Mouse (Mus musculus): ENCODE results near the gene Lrrc23. TPM values are rescaled to one million over a fixed set of nuclear protein-coding genes. Genes with fewer than 3 reads are reported as not detected.
A peak's percentile ranks its signal among the peaks of the same experiment; 100 is the strongest.

Lrrc23 gene
- polyA plus RNA-seq, 1 experiment from 2014 or later: 4.8 TPM

DNA sequence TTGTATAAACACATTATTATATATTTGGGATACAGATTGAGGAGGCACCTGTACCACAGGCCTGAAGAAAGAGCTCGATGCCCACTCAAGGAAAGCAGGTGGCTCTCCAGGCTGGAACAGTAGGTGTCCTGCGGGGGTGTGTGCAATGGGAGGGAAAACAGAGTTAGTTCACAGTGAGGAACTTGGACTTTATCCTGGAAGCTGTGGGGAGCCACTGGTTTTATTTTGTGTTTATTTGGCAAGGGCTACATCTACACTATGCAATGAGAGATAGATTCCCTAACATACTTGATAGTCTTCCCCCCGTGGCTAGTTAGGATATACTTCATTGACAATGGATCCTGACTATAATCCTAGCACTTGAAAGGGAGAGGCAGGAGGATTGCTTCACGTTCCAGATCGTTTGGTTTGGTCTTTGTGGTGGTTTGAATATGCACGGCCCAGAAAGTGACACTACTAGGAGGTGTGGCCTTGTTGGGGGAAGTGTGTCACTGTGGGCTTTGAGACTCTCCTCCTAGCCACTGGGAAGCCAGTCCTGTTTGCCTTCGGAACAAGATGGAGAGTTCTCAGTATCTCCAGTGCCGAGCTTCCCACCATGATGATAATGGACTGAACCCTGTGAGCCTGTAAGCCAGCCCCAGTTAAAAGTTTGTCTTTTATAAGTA lies 7.4 kb upstream of the Lrrc23 start:
- Histone ChIP-seq H3K9me3 (no peaks in the 10 kb centered on the region), H3K36me3 (no peaks in the 10 kb centered on the region), H3K4me3 (no peak overlapping the region), H3K9ac (no peak overlapping the region), H3K4me2 (no peak overlapping the region), H3K4me1 (replicated peaks) (no peaks in the 10 kb centered on the region), H3K27me3 (no peaks in the 10 kb centered on the region), H3K27ac (replicated peaks) (no peak overlapping the region)
- no peak for ATAC-seq (ENCODE audit: low FRiP score, low read depth)
- 51% methylated on average over 8 of the region's 8 CpGs for WGBS

DNA sequence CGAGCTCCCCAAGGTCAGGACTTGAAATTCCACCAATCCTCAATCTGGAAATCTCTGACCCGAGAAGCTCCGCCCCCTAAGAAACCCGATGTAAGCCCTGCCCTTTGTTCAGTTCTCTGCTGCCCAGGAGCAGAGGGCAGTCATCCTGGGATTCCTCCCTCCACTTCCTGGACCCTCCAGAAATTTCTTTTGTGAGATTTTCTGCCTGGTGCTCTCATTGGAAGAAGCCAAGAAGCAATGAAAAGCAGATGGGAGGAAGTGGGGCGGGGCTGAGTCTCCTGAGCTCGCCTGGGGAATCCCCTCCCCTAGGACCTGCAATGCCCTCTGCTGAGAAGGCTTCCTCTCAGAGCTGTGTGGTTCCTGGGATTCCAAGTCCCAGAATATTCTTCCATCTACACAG lies 2.9 kb upstream of the Lrrc23 start:
- Histone ChIP-seq H3K36me3 (no peaks in the 10 kb centered on the region), H3K9me3 (no peaks in the 10 kb centered on the region), H3K27me3 (no peaks in the 10 kb centered on the region), H3K4me2 (no peak overlapping the region), H3K9ac (no peak overlapping the region), H3K4me3 (no peak overlapping the region), H3K27ac (replicated peaks) (no peak overlapping the region), H3K4me1 (replicated peaks) (peaks cover 11% of the 10 kb centered on the region)
- 27% methylated on average over 6 of the region's 6 CpGs for WGBS
- ATAC-seq (ENCODE audit: low FRiP score, low read depth): no peak

DNA sequence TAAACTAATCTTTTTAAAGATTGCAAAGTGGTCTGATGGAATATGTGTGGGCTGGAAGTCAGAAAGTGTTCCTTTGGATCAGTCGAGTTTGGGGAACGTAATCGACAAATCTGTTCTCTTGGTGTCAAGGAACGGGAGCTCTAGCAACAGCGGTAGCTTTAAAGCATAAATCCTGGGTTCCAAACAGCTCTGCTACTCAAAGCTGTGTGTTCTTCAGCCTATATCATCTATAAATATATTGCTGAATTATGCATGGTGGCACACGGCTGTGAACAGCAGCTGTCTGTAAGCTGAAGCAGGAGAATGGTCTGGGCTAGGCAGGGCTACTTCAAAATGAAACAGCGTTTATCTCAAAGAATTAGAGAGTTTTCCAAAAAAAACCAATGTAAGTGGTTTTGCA lies 1.4 kb upstream of the Lrrc23 start:
- no peak overlapping the region for H3K9ac ChIP-seq
- H3K4me2 ChIP-seq: no peak overlapping the region

DNA sequence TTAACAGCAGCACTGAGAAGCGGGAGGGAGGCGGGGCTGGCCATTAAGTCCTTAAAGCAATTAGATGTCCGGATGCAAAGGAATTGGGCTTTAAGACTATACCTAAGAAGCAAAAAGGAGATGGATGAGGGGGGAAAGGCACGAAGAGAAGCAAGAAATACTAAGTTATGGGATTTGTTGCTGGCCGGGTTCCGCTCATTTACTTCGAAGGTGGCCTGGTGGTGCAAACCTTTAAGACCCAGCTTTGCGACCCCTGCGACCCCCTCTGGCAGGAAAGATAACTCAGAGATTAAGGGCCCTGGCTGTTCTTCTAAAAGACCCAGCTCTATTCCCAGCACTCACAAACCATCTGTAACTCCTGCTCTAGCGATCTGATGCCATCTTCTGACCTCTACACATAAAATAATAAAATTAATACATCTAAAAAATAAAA lies 473 bp upstream of the Lrrc23 start:
- no peaks in the 10 kb centered on the region for H3K9me3 ChIP-seq
- 2% methylated on average over 10 of the region's 10 CpGs for whole genome bisulfite sequencing
- ATAC-seq (ENCODE audit: low FRiP score, low read depth): peak; percentile 20; the same call in 1 of the 2 replicates
- H3K4me3 ChIP-seq: peak overlapping the region; percentile 38
- peak overlapping the region; percentile 65 for H3K4me2 ChIP-seq
- peak overlapping the region; percentile 23 for H3K9ac ChIP-seq
- H3K27me3 ChIP-seq: no peaks in the 10 kb centered on the region
- H3K27ac ChIP-seq (replicated peaks): peak overlapping the region; percentile 29; the same call in 1 of the 2 replicates
- peaks cover 11% of the 10 kb centered on the region for H3K4me1 ChIP-seq (replicated peaks)
- no peaks in the 10 kb centered on the region for H3K36me3 ChIP-seq

More for the DNA sequence above, 1.4 kb upstream of the Lrrc23 start:
- Histone ChIP-seq H3K4me1 (replicated peaks) (peaks cover 11% of the 10 kb centered on the region), H3K9me3 (no peaks in the 10 kb centered on the region), H3K27me3 (no peaks in the 10 kb centered on the region), H3K36me3 (no peaks in the 10 kb centered on the region), H3K4me3 (no peak overlapping the region), H3K27ac (replicated peaks) (no peak overlapping the region)
- no peak for ATAC-seq (ENCODE audit: low FRiP score, low read depth)
- 90% methylated on average over 7 of the region's 7 CpGs for WGBS

DNA sequence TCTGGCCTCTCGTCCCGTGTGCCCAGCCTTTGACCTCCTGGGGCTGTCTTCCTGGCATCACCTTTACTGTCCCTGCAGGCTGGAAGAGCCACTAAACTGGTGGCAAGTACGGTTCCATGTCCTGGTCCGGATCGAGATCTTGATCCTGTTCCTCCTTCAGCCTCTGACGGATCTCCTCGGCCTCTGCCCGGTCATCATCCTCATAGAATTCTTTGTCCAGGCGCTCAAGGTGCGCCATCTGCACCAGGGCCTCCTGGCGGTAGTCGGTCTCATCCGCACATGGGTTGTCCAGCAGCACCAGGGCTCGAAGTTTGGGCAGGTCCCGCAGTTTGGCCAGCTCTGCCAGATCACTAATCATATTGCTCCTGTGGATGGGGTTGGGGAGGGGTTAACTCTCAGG lies 9.0 kb downstream of the Lrrc23 start:
- no peaks in the 10 kb centered on the region for H3K36me3 ChIP-seq
- ATAC-seq (ENCODE audit: low FRiP score, low read depth): no peak
- no peaks in the 10 kb centered on the region for H3K9me3 ChIP-seq
- H3K27ac ChIP-seq (replicated peaks): no peak overlapping the region
- no peak overlapping the region for H3K4me2 ChIP-seq
- no peaks in the 10 kb centered on the region for H3K27me3 ChIP-seq
- 89% methylated on average over 15 of the region's 15 CpGs for WGBS
- peaks cover 34% of the 10 kb centered on the region for H3K4me1 ChIP-seq (replicated peaks)
- H3K4me3 ChIP-seq: no peak overlapping the region
- no peak overlapping the region for H3K9ac ChIP-seq

DNA sequence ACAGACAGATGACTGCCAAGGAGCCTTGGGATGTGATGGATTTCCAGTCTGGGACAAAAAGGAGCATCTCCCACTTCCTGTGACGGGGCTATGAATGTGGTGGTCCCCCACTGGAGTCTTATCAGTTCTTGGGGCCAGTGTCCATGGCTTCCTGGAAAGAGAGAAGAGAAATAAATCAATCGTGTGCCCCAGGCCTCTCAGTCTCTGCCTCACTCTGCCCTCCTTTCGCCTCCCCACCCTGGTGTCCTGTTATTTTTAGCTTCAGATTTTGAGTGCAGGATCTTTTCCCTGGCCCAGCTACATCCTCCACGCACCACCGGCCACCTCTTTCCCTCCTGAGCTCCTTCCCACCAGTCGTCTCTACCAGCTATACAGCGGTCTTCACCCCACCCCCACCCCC lies 9.5 kb downstream of the Lrrc23 start:
- no peaks in the 10 kb centered on the region for H3K9me3 ChIP-seq
- H3K27ac ChIP-seq (replicated peaks): peak overlapping the region; percentile 81; the same call in 1 of the 2 replicates
- WGBS: 67% methylated on average over 7 of the region's 7 CpGs
- H3K36me3 ChIP-seq: no peaks in the 10 kb centered on the region
- H3K27me3 ChIP-seq: no peaks in the 10 kb centered on the region
- H3K4me2 ChIP-seq: peak overlapping the region; percentile 80
- peak overlapping the region; percentile 78 for H3K9ac ChIP-seq
- no peak for ATAC-seq (ENCODE audit: low FRiP score, low read depth)
- peaks cover 34% of the 10 kb centered on the region for H3K4me1 ChIP-seq (replicated peaks)
- peak overlapping the region; percentile 62 for H3K4me3 ChIP-seq

DNA sequence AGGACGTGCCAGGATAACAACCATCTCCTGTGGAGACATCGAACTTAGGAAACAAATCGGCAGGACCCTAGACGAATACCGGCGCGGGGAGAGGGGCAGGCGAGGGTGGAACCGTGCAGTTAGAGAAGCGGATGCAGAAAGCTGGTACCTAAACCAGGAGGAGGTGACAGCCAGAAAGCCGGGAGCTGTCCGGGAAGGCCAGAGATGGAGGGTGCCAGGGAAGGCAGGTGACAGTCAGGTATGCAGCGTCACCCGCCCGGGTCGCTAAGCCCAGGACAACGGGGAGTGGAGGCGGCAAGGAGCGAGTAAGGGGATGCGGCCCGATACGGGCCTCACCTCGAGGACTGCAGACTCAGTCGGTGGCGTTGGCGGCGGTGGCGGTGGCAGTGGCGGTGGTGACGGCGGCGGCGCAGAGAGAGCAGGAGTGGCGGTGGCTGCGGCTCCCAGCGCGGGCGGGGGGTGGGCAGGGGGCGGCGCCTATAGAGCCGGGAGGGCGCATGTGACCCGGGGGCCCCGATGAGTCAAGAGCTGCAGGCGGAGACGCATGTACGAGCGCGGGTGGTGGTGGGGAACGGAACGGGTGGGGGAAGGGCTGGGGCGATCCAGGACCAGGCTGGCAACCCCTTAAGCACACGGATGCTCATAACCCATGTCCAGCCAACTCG lies 10.3 kb downstream of the Lrrc23 start, which contains the start of gene Eno2:
Gene Eno2, minus strand, starts transcription at position 573 of the 665 bp plus-strand sequence.
- H3K36me3 ChIP-seq: no peaks in the 10 kb centered on the region
- H3K9me3 ChIP-seq: no peaks in the 10 kb centered on the region
- H3K9ac ChIP-seq: peak within 1 kb of the TSS; percentile 78
- ATAC-seq (ENCODE audit: low FRiP score, low read depth): peak; percentile 84
- H3K27ac ChIP-seq (replicated peaks): peak within 1 kb of the TSS; percentile 81
- peak within 1 kb of the TSS; percentile 62 for H3K4me3 ChIP-seq
- no peaks in the 10 kb centered on the region for H3K27me3 ChIP-seq
- H3K4me2 ChIP-seq: peak within 1 kb of the TSS; percentile 80
- H3K4me1 ChIP-seq (replicated peaks): peaks cover 34% of the 10 kb centered on the region
- WGBS: under 1% methylated on average over 51 of the region's 54 CpGs

DNA sequence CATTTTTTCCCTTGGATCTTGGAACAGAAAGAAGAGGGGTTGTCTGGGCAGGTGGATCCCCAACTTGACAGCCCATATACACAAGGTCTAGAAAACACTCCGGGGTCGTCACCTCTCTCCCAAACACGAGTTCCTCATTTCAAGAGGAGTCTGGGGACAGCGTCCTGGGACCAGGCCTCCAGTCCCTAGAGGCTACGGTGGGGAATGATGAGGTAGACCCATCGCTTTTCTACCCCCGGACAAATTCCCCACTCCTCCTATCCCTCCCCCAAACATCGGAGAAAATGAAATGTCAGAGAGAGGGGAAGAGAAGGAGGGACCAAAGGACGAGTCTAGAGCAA lies 10.9 kb downstream of the Lrrc23 start:
- Histone ChIP-seq H3K9me3 (no peaks in the 10 kb centered on the region), H3K27ac (replicated peaks) (peak overlapping the region; percentile 81), H3K27me3 (no peaks in the 10 kb centered on the region), H3K4me2 (peak overlapping the region; percentile 80), H3K36me3 (no peaks in the 10 kb centered on the region), H3K4me3 (peak overlapping the region; percentile 62), H3K9ac (peak overlapping the region; percentile 78), H3K4me1 (replicated peaks) (peaks cover 34% of the 10 kb centered on the region)
- ATAC-seq (ENCODE audit: low FRiP score, low read depth): peak; percentile 36
- WGBS: 4% methylated on average over 9 of the region's 9 CpGs

DNA sequence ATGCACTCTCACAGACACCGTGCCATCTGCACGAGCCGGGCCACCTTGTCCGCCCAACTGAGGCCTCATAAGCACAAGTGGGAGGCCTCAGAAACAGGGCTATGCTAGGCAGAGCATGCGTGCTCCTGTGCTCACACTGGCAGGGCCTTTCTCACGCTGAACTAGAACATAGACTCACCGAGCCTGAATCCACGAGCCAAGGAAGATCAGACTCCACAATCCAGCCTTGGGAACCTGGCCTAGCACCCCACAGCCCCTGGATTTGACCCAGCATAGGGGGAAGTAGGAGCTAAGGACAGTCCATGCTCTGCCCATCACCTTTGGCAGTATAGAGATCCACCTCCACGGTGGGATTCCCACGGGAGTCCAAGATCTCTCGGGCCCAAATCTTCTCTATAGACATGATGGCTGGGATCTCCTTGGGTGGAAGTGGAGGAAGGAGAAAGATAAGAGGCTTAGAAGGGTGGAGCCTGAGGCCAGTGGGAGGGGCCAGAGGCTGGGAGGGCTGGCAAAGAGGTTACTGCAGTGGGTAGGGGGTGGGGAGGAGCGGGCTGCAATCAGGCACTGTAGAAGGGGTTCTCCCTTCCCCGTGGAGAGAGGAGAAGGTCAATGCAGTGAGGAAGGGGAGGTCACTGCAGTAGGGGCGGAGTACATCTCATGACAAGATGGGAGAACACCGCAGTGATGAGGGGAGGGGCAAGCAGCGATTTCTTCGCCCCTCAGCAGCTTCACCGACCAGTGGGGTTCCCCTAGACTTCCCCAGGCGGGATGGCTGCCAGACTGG lies 11.4 kb downstream of the Lrrc23 start:
- H3K4me3 ChIP-seq: peak overlapping the region; percentile 62
- H3K36me3 ChIP-seq: no peaks in the 10 kb centered on the region
- no peaks in the 10 kb centered on the region for H3K9me3 ChIP-seq
- ATAC-seq (ENCODE audit: low FRiP score, low read depth): peak; percentile 55
- peak overlapping the region; percentile 78 for H3K9ac ChIP-seq
- H3K27ac ChIP-seq (replicated peaks): peak overlapping the region; percentile 81
- no peaks in the 10 kb centered on the region for H3K27me3 ChIP-seq
- peaks cover 34% of the 10 kb centered on the region for H3K4me1 ChIP-seq (replicated peaks)
- H3K4me2 ChIP-seq: peak overlapping the region; percentile 80
- WGBS: 20% methylated on average over 19 of the region's 19 CpGs

DNA sequence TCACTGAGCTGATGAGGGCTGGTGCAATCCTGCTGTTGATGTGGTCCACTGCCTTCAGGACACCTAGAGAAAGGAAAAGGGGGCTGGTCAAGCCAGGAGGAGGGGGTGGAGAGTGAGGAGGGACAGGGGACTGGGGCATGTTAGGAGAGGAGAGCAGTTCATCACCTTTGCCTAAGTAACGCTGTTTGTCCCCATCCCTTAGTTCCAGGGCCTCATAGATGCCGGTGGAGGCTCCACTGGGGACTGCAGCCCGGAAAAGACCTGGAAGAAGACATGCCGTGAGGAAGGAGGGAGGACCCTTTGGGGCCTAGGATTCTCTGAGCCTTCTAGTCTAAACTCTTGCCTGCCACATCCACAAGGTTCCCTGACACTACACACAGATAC lies 12.0 kb downstream of the Lrrc23 start:
- Histone ChIP-seq H3K4me1 (replicated peaks) (peaks cover 34% of the 10 kb centered on the region), H3K27ac (replicated peaks) (peak overlapping the region; percentile 81; the same call in 1 of the 2 replicates), H3K4me3 (peak overlapping the region; percentile 62), H3K9me3 (no peaks in the 10 kb centered on the region), H3K9ac (0 out of 2 replicates have a peak overlapping the region, but pooled peaks have one; percentile 78), H3K36me3 (no peaks in the 10 kb centered on the region), H3K27me3 (no peaks in the 10 kb centered on the region), H3K4me2 (peak overlapping the region; percentile 80)
- ATAC-seq (ENCODE audit: low FRiP score, low read depth): no peak
- WGBS: 31% methylated on average over 4 of the region's 4 CpGs

DNA sequence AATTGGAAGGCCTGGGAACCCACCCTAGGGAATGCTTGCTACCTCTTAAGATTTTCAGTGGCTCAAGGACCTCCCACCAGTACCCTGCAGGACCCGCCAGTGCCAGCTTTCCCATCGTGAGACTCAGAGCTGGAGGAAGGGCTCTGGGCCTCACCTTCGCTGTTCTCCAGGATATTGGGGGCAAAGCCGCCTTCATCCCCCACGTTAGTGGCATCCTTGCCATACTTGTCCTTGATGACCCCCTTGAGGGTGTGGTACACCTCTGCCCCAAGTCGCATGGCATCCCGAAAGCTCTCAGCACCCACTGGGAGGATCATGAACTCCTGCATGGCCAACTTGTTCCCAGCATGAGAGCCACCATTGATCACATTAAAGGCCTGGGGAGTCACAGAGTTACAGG lies 13.6 kb downstream of the Lrrc23 start:
- no peaks in the 10 kb centered on the region for H3K27me3 ChIP-seq
- 82% methylated on average over 7 of the region's 7 CpGs for WGBS
- no peak overlapping the region for H3K4me3 ChIP-seq
- H3K4me1 ChIP-seq (replicated peaks): peaks cover 34% of the 10 kb centered on the region
- H3K36me3 ChIP-seq: no peaks in the 10 kb centered on the region
- H3K9ac ChIP-seq: no peak overlapping the region
- H3K9me3 ChIP-seq: no peaks in the 10 kb centered on the region
- H3K27ac ChIP-seq (replicated peaks): no peak overlapping the region
- no peak for ATAC-seq (ENCODE audit: low FRiP score, low read depth)
- no peak overlapping the region for H3K4me2 ChIP-seq

DNA sequence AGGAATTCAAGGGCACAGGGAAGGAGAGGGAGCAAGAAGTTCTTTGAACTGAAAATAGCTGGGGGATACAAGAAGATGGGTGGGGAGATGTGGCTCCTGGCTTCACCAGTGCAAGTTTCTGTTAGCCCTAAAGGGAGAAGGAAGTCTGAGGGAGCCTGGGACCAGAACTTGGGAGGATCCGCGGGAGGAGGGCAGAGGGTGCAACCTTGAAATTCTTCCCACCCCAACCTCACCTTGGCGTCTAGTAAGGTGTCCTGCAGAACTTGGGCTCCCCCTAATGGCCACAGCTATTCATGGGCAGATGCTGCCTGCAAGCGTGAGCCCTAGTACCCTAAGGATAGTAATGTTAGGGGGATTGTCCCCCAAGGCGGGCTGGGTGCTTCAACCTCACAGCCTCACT lies 20.3 kb downstream of the Lrrc23 start:
- peak overlapping the region; percentile 88; the same call in 1 of the 2 replicates for H3K4me2 ChIP-seq
- H3K4me1 ChIP-seq (replicated peaks): peaks cover 39% of the 10 kb centered on the region
- H3K36me3 ChIP-seq: no peaks in the 10 kb centered on the region
- peak overlapping the region; percentile 98 for H3K27ac ChIP-seq (replicated peaks)
- no peak overlapping the region for H3K9ac ChIP-seq
- H3K9me3 ChIP-seq: no peaks in the 10 kb centered on the region
- no peaks in the 10 kb centered on the region for H3K27me3 ChIP-seq
- no peak overlapping the region for H3K4me3 ChIP-seq
- 1% methylated on average over 5 of the region's 5 CpGs for WGBS
- no peak for ATAC-seq (ENCODE audit: low FRiP score, low read depth)
